Mouse (Mus musculus) MEL (cell line): ENCODE measurements around the gene Ncoa7. TPM values are rescaled to one million over a fixed set of nuclear protein-coding genes. Genes with fewer than 3 reads are reported as not detected.
A peak's percentile ranks its signal among the peaks of the same experiment; 100 is the strongest.

Source experiments
- DNase-seq: peaks from one replicate; pipeline ENCODE4 v3.0.0; 2011; ENCODE audit warnings: low read depth, low spot score
- H3K27ac ChIP-seq: 2 replicates; pipeline ENCODE4 v1.5.1; 2012; ENCODE audit warnings: low read depth, mild to moderate bottlenecking, control low read depth, low read length, moderate library complexity; ENCODE audit not compliant: control insufficient read depth
- H3K27me3 ChIP-seq, 2 experiments: fragments of 150-350 bp in 1 of 2; sonication (generic) in 1 of 2; 2 replicates each; pipeline ENCODE4 v1.6.1; 2012; ENCODE audit warnings: low read length in 2 of 2, mild to moderate bottlenecking in 2 of 2, improper control_type of control experiment in 1 of 2, moderate library complexity in 1 of 2; ENCODE audit not compliant: insufficient read depth in 2 of 2, control insufficient read depth in 1 of 2
- H3K36me3 ChIP-seq, 2 experiments: 2 replicates each; pipeline ENCODE4 v1.6.1; 2012 to 2014; ENCODE audit warnings: low read length in 2 of 2, improper control_type of control experiment in 1 of 2, inconsistent platforms in 1 of 2, mild to moderate bottlenecking in 1 of 2; ENCODE audit not compliant: insufficient read depth in 2 of 2, control insufficient read depth in 1 of 2
- H3K4me1 ChIP-seq, 2 experiments: fragments of 150-350 bp in 1 of 2; sonication (generic) in 1 of 2; 2 replicates each; pipeline ENCODE4 v1.6.1; 2012; ENCODE audit warnings: low read length in 2 of 2, improper control_type of control experiment in 1 of 2, mild to moderate bottlenecking in 1 of 2; ENCODE audit not compliant: insufficient read depth in 2 of 2, control insufficient read depth in 1 of 2
- H3K4me3 ChIP-seq, 2 experiments: fragments of 150-350 bp in 1 of 2; sonication (generic) in 1 of 2; 2 replicates each; pipeline ENCODE4 v1.5.1; 2012; ENCODE audit warnings: low read depth in 2 of 2, low read length in 2 of 2, mild to moderate bottlenecking in 2 of 2, moderate library complexity in 2 of 2, control low read depth in 1 of 2, improper control_type of control experiment in 1 of 2; ENCODE audit not compliant: control insufficient read depth in 1 of 2, insufficient read depth in 1 of 2
- H3K79me2 ChIP-seq: 2 replicates; pipeline ENCODE4 v1.6.1; 2012; ENCODE audit warnings: mild to moderate bottlenecking, low read length, moderate library complexity; ENCODE audit not compliant: control insufficient read depth, poor library complexity, insufficient read depth
- H3K9ac ChIP-seq: 2 replicates; pipeline ENCODE4 v1.6.1; 2012; ENCODE audit warnings: low read depth, mild to moderate bottlenecking, control low read depth, low read length, moderate library complexity; ENCODE audit not compliant: control insufficient read depth, poor library complexity, severe bottlenecking
- H3K9me3 ChIP-seq: fragments of 150-350 bp; sonication (generic); replicated peaks from 2 replicates; pipeline ENCODE4 v1.6.1; 2012; ENCODE audit warnings: mild to moderate bottlenecking, low read length, improper control_type of control experiment, moderate library complexity; ENCODE audit not compliant: insufficient read depth
- BHLHE40 ChIP-seq: IDR thresholded peaks from 2 replicates; pipeline ENCODE4 v1.6.1; 2012; ENCODE audit warnings: low read depth, mild to moderate bottlenecking, inconsistent platforms, low read length, improper control_type of control experiment, borderline replicate concordance
- CHD1 ChIP-seq: IDR thresholded peaks from 2 replicates; pipeline ENCODE4 v1.6.1; 2012; ENCODE audit warnings: low read depth, mild to moderate bottlenecking, inconsistent platforms, low read length, improper control_type of control experiment
- E2F4 ChIP-seq: IDR thresholded peaks from 2 replicates; pipeline ENCODE4 v1.6.1; 2011; ENCODE audit warnings: low read depth, low read length, improper control_type of control experiment, borderline replicate concordance
- ELF1 ChIP-seq: IDR thresholded peaks from 2 replicates; pipeline ENCODE4 v1.6.1; 2014; ENCODE audit warnings: low read depth, mild to moderate bottlenecking, inconsistent platforms, low read length, improper control_type of control experiment, moderate library complexity
- EP300 ChIP-seq, 2 experiments: IDR thresholded peaks; 2 replicates each; pipeline ENCODE4 v1.6.1; 2011; ENCODE audit warnings: improper control_type of control experiment in 2 of 2, low read length in 2 of 2, low read depth in 1 of 2, mild to moderate bottlenecking in 1 of 2
- GATA1 ChIP-seq: IDR thresholded peaks from 2 replicates; pipeline ENCODE4 v1.6.1; 2011; ENCODE audit warnings: low read depth, low read length, improper control_type of control experiment
- HCFC1 ChIP-seq: IDR thresholded peaks from 2 replicates; pipeline ENCODE4 v1.6.1; 2012; ENCODE audit warnings: low read depth, mild to moderate bottlenecking, inconsistent platforms, low read length, improper control_type of control experiment, moderate library complexity
- JUND ChIP-seq: IDR thresholded peaks from 2 replicates; pipeline ENCODE4 v1.6.1; 2011; ENCODE audit warnings: low read depth, mild to moderate bottlenecking, improper control_type of control experiment, low read length
- KAT2A ChIP-seq: conservative IDR thresholded peaks from 2 replicates; pipeline ENCODE4 v1.6.1; 2012; ENCODE audit warnings: low read depth, low read length, improper control_type of control experiment, inconsistent platforms
- MAFK ChIP-seq: IDR thresholded peaks from 2 replicates; pipeline ENCODE4 v1.6.1; 2011; ENCODE audit warnings: low read depth, mild to moderate bottlenecking, low read length, improper control_type of control experiment, borderline replicate concordance
- MAX ChIP-seq: IDR thresholded peaks from 2 replicates; pipeline ENCODE4 v1.6.1; 2011; ENCODE audit warnings: low read length, improper control_type of control experiment
- MXI1 ChIP-seq: IDR thresholded peaks from 2 replicates; pipeline ENCODE4 v1.6.1; 2011; ENCODE audit warnings: mild to moderate bottlenecking, low read depth, low read length, improper control_type of control experiment
- MYB ChIP-seq: IDR thresholded peaks from 2 replicates; pipeline ENCODE4 v1.6.1; 2011; ENCODE audit warnings: mild to moderate bottlenecking, low read depth, low read length, improper control_type of control experiment
- MYC ChIP-seq: IDR thresholded peaks from 2 replicates; pipeline ENCODE4 v1.6.1; 2011; ENCODE audit warnings: low read depth, mild to moderate bottlenecking, low read length, improper control_type of control experiment, moderate library complexity
- NRF1 ChIP-seq: IDR thresholded peaks from 2 replicates; pipeline ENCODE4 v1.6.1; 2014; ENCODE audit warnings: low read depth, mild to moderate bottlenecking, inconsistent platforms, low read length, improper control_type of control experiment, moderate library complexity; ENCODE audit not compliant: poor library complexity, insufficient read depth, severe bottlenecking
- POLR2A ChIP-seq, 2 experiments: IDR thresholded peaks; 2 replicates each; pipeline ENCODE4 v1.6.1; 2011 to 2012; ENCODE audit warnings: low read length in 2 of 2, mild to moderate bottlenecking in 2 of 2, control low read depth in 1 of 2, improper control_type of control experiment in 1 of 2, low read depth in 1 of 2, moderate library complexity in 1 of 2; ENCODE audit not compliant: control insufficient read depth in 1 of 2, insufficient read depth in 1 of 2, poor library complexity in 1 of 2
- POLR2AphosphoS5 ChIP-seq: IDR thresholded peaks from 2 replicates; pipeline ENCODE4 v1.6.1; 2012; ENCODE audit warnings: low read depth, borderline replicate concordance, mild to moderate bottlenecking, inconsistent platforms, low read length, moderate library complexity, mixed read lengths
- RAD21 ChIP-seq: IDR thresholded peaks from 2 replicates; pipeline ENCODE4 v1.6.1; 2011; ENCODE audit warnings: mild to moderate bottlenecking, low read depth, low read length, improper control_type of control experiment
- RCOR1 ChIP-seq: IDR thresholded peaks from 2 replicates; pipeline ENCODE4 v1.6.1; 2012; ENCODE audit warnings: low read depth, mild to moderate bottlenecking, inconsistent platforms, low read length, improper control_type of control experiment
- SMC3 ChIP-seq: IDR thresholded peaks from 2 replicates; pipeline ENCODE4 v1.6.1; 2011; ENCODE audit warnings: low read depth, low read length, improper control_type of control experiment
- TAL1 ChIP-seq: IDR thresholded peaks from 2 replicates; pipeline ENCODE4 v1.6.1; 2012; ENCODE audit warnings: mild to moderate bottlenecking, inconsistent platforms, low read length, moderate library complexity, mixed read lengths
- TBP ChIP-seq: IDR thresholded peaks from 2 replicates; pipeline ENCODE4 v1.8.0; 2011; ENCODE audit warnings: low read depth, low read length, improper control_type of control experiment
- USF1 ChIP-seq: IDR thresholded peaks from 2 replicates; pipeline ENCODE4 v1.6.1; 2014; ENCODE audit warnings: low read depth, mild to moderate bottlenecking, inconsistent platforms, low read length, improper control_type of control experiment, moderate library complexity
- USF2 ChIP-seq, 2 experiments: IDR thresholded peaks; 2 replicates each; pipeline ENCODE4 v1.6.1; 2011 to 2012; ENCODE audit warnings: improper control_type of control experiment in 2 of 2, low read length in 2 of 2, borderline replicate concordance in 1 of 2, inconsistent platforms in 1 of 2, low read depth in 1 of 2, mild to moderate bottlenecking in 1 of 2; ENCODE audit not compliant: insufficient read depth in 1 of 2
- ZC3H11A ChIP-seq: IDR thresholded peaks from 2 replicates; pipeline ENCODE4 v1.6.1; 2012; ENCODE audit warnings: low read depth, mild to moderate bottlenecking, inconsistent platforms, low read length, improper control_type of control experiment
- ZKSCAN1 ChIP-seq: IDR thresholded peaks from 2 replicates; pipeline ENCODE4 v1.6.1; 2012; ENCODE audit warnings: low read depth, mild to moderate bottlenecking, inconsistent platforms, low read length, improper control_type of control experiment, moderate library complexity
- ZMIZ1 ChIP-seq: IDR thresholded peaks from 2 replicates; pipeline ENCODE4 v1.6.1; 2012; ENCODE audit warnings: low read depth, mild to moderate bottlenecking, inconsistent platforms, low read length, improper control_type of control experiment, moderate library complexity
- ZNF384 ChIP-seq: IDR thresholded peaks from 2 replicates; pipeline ENCODE4 v1.6.1; 2012; ENCODE audit warnings: low read depth, mild to moderate bottlenecking, inconsistent platforms, low read length, improper control_type of control experiment
- polyA plus RNA-seq, 2 experiments: library from polyadenylated mRNA; stranded (reverse) in 1 of 2; unstranded in 1 of 2; fragments of >175 nt in 1 of 2; fragments of >200 nt in 1 of 2; gene quantifications; 2 replicates each; pipeline versions ENCODE4 v1.2.1 to v1.2.4; 2012; ENCODE audit warnings: low replicate concordance in 2 of 2, low read depth in 1 of 2; ENCODE audit not compliant: insufficient read length in 2 of 2, insufficient read depth in 1 of 2, missing spikeins in 1 of 2
- total RNA-seq: library from RNA; depleted of rRNA; stranded (reverse); fragments of 300-350 nt; gene quantifications from 2 replicates; pipeline ENCODE4 v1.2.3, GENCODE M21; 2012

Ncoa7 gene
- total and polyA plus RNA-seq, 3 experiments, result 1.7 to 64.9 (median 4.2) TPM

- TF ChIP-seq NRF1, result no peak
- TF ChIP-seq ZMIZ1, result no peak
Observed at GRCm38 (mm10) chr10:30718703-30719340, 84.3 kb downstream of the Ncoa7 start (continued).

- no peak for DNase-seq
- Histone ChIP-seq H3K27ac (no peak overlapping the region), H3K27me3 (no peaks in the 10 kb centered on the region), H3K36me3 (peaks cover 0 to 2% of the 10 kb centered on the region in 2 experiments; a peak in 1 of 4 replicates), H3K9me3 (no peaks in the 10 kb centered on the region)
- TF ChIP-seq ZKSCAN1 (no peak), RAD21 (no peak), ZMIZ1 (no peak), JUND (no peak), ZC3H11A (no peak), ELF1 (no peak), MXI1 (no peak), GATA1 (no peak), CHD1 (no peak), MAFK (no peak), MYC (no peak), BHLHE40 (no peak), E2F4 (no peak), MAX (no peak), TAL1 (no peak), TBP (no peak), USF2 (IDR thresholded peaks at IDR 0.05; ENCODE audit: borderline replicate concordance in 1 of 2, insufficient read depth in 1 of 2, low read depth in 1 of 2, low read length in 2 of 2) (no peak), ZNF384 (no peak)
- TF ChIP-seq, all 39 proteins: peak for 0
- no peak overlapping the region for H3K9ac ChIP-seq
- H3K4me1 ChIP-seq, result no peaks in the 10 kb centered on the region; a peak in 1 of 4 replicates
- no peak overlapping the region for H3K4me3 ChIP-seq
- no peaks in the 10 kb centered on the region for H3K79me2 ChIP-seq
Observed at GRCm38 (mm10) chr10:30716171-30716570, 87.0 kb downstream of the Ncoa7 start.

GRCm38 (mm10) chr10:30712540-30712939, 90.6 kb downstream of the Ncoa7 start:
- no peaks in the 10 kb centered on the region for H3K9me3 ChIP-seq
- no peak overlapping the region for H3K9ac ChIP-seq
- H3K79me2 ChIP-seq, result no peaks in the 10 kb centered on the region
- H3K27ac ChIP-seq, result no peak overlapping the region
- TF ChIP-seq MYB, result no peak
- no peak for TF ChIP-seq USF1
- no peak for TF ChIP-seq MAFK
- no peak for TF ChIP-seq POLR2AphosphoS5
- TF ChIP-seq BHLHE40, result no peak
- no peak for TF ChIP-seq RCOR1
- TF ChIP-seq ZNF384, result no peak
- no peak for TF ChIP-seq EP300 (IDR thresholded peaks at IDR 0.05; ENCODE audit: low read depth in 1 of 2, low read length in 2 of 2)
- no peak for TF ChIP-seq SMC3
- no peak for TF ChIP-seq POLR2A (IDR thresholded peaks at IDR 0.05; ENCODE audit: control insufficient read depth in 1 of 2, insufficient read depth in 1 of 2, low read depth in 1 of 2, low read length in 2 of 2, poor library complexity in 1 of 2)
- TF ChIP-seq KAT2A, result no peak
- TF ChIP-seq HCFC1, result no peak
- no peak for TF ChIP-seq ZC3H11A
- no peak for TF ChIP-seq JUND
- TF ChIP-seq, all 39 proteins: peak for 0
- peak; percentile 8 for DNase-seq
- H3K4me3 ChIP-seq, result no peak overlapping the region
- no peaks in the 10 kb centered on the region for H3K36me3 ChIP-seq
- H3K27me3 ChIP-seq, result no peaks in the 10 kb centered on the region
- no peaks in the 10 kb centered on the region for H3K4me1 ChIP-seq
